Mouse (Mus musculus): Measurements from ENCODE around the gene Gm49711.

GRCm38 (mm10) chr16:92215599-92216390 lies 157.7 kb downstream of the Gm49711 start:
- TF ChIP-seq POLR2A (IDR thresholded peaks at IDR 0.05; ENCODE audit: borderline replicate concordance, extremely low read depth, low read depth, low read length), result no peak
- TF ChIP-seq CTCF (IDR thresholded peaks at IDR 0.05; ENCODE audit: insufficient read depth, low read length), result no peak
